Mouse (Mus musculus): ENCODE measurements around the gene 2010003K11Rik. TPM values are rescaled to one million over a fixed set of nuclear protein-coding genes. Genes with fewer than 3 reads are reported as not detected.

Gene 2010003K11Rik
- total RNA-seq, 2 experiments from 2014 or later, result not detected

DNA sequence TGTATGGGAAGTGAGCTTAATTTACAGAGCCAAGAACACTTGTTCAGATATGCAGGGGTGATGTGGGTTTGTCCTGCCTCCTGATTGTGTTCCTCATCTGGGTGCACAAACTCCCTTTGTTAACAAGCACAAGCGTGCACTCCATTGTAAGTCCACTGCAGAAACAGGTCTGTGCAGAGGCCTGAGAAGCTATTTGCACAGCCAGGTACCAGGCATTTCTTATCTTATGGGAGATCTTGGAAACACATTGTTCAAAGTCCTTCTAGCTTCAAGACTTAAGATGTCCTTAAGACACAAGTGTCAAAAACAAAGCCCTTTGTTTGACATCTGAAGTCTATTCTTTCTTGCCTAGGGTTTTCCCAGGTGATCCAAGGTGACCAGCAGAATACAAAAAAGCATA, 6.4 kb upstream of the 2010003K11Rik start:
- no peak for ATAC-seq (replicated peaks; ENCODE audit: low FRiP score, low TSS enrichment, poor library complexity, severe bottlenecking)

DNA sequence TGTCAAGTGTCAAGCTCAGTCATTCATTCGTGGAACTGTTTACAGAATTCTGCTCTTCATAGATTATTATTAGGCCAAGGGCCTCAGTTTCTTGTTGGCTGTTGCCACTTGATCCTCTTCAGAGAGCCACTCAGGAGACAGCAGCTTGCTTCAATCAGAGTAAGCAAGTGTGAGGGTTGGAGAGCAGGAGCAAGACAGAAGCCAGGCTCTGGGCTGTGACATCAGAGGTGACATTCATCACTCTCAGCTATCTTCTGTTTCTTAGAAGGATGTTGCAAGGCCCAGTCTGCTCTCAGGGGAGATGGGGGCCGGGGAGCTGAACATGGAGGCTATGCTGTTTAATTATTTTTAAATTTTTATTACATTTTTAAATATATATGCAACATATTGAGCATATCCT, 4.3 kb upstream of the 2010003K11Rik start:
- no peak for ATAC-seq (replicated peaks; ENCODE audit: low FRiP score, low TSS enrichment, poor library complexity, severe bottlenecking)

DNA sequence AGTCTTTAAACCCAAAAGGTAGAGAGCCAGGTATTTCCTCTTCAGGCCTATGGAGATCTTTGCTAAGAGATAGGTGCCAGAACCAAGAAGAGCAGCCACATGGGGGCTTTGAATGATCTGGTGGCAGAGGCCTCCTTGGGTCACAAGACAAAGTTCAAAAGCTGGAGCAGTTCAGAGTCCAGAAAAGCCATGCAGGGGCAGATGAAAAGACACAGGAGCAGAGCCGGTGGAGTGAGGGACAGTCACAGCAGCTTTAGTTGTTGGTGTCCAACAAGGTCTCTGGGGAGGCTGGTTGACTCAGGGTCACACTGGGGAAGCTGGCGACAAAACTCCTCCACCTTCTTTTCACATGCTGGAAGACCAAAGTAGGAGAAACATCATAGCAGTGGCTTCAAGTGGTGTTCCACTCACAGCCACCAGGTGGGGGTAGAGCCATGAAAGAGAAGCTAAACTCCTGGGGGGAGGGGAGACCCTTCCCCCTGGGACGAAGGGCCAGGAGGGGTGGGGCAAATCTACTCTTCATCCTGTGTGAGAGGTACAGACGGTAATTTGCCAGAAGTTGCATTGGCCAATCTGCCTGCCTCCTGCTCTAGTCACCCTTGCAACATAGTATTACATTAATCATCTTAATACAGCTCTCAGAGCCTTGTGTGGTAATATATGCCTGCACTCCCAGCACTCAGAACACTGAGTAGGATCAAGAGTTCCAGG, 965 bp downstream of the 2010003K11Rik start:
- ATAC-seq (replicated peaks; ENCODE audit: low FRiP score, low TSS enrichment, poor library complexity, severe bottlenecking), result peak; percentile 60

DNA sequence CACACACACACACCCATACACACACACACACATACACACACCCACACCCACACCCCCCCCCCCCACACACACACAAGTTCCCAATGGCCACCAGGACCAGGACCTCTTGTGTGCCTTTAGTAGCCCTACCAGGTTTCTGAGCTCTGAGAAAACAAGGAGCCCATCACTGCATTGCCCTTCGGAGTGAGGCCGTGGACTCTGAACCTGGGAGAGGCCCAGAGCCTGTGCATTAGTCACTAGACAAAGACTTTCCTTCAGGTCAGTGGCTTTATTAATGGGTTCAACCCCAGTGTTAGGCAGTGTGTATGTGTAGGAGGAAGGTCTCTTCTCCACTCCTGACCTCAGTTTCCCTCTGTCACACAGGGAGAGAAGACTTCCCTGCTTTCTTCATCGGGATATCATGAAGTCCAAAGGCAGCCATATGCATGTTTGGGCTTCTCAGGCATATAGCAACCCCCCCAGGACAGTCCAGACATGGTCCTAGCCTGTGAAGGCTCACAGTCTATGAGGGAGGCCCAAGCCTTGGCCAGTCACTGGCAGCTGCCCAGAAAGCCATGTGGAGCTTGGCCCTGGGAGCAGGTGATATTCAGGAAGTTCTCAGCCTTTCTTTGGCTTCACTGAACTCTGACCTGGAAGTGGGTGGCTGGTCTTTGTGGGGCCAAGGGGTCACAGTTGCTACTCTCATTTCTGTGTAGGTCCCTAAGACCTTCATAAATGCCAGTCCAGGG, 1.7 kb downstream of the 2010003K11Rik start:
- ATAC-seq (replicated peaks; ENCODE audit: low FRiP score, low TSS enrichment, poor library complexity, severe bottlenecking), result no peak

DNA sequence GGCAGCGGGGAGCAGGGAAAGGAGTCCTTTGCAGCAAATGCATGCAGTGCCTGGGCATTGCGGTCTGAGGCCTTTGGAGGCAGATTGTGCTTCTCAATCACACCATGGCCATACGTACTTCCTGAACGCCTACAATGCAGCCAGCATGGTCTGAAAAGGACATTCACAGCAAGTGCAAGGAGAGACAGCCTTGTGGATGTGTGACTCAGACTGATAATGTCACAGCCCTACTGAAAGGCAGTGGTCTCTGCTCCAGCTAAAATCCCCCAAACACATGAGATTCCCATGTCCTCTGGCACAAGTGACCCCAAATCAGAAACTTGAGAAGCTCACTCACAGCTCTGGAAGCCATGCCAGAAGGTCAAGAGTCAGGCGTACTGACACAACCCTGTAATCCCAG, 2.6 kb downstream of the 2010003K11Rik start:
- no peak for ATAC-seq (replicated peaks; ENCODE audit: low FRiP score, low TSS enrichment, poor library complexity, severe bottlenecking)

DNA sequence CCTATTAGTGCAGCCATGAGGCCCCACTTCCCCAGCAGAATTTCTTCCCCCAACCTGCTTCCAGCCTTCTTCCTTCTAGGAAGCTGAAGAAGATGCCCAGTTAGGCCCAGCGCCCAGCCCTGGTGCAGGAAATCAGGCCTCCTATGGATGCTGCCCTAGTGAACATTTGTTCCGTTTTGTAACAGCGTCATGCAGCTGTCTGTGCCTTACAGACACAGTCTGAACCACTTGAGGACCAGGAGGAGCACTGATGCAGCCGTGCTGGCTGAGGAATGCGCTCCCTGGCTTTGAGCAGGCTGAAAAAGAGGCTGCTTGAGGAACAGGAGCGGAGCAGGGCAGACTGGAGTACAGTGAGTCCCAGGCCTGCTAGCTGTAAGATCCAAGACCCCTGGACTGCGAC, 3.7 kb downstream of the 2010003K11Rik start:
- no peak for ATAC-seq (replicated peaks; ENCODE audit: low FRiP score, low TSS enrichment, poor library complexity, severe bottlenecking)

DNA sequence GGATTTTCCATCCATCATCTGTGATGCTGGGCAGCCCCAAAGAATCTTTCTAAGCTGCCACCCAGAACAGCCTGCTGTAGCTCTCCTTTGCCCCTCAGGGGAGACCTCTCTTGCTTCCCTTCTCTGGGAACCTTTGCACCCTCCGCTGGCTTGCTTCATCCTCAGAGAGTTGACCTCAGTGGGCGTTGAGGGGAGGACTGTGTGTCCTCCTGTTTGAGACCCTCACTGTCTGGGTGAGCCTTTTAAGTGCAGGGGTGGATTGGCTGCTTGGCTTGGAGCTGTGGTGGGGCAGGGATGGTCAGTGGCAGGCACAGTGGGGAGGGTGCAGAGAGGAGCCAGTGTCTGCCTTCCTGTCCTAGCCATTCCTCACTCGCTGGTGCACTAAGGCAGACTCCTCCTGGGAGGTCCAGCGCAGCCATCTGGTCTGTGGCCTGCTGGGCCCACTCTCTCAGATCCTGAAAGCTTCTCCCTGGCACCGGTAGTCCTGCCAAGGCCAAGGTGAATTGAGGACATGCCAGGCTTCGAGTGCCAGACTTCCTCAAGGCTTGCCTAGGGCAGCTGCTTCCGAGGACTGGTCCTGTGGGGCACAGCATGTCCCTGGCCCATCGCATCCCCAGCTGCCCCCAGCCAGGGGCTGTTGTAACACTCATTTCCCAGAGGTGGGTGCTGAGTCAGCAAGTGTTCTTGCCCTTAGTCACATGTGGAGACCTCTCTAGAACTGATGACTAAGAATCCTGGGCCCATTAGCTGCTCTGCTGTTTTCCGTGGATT, 5.7 kb downstream of the 2010003K11Rik start:
- ATAC-seq (replicated peaks; ENCODE audit: low FRiP score, low TSS enrichment, poor library complexity, severe bottlenecking), result no peak

DNA sequence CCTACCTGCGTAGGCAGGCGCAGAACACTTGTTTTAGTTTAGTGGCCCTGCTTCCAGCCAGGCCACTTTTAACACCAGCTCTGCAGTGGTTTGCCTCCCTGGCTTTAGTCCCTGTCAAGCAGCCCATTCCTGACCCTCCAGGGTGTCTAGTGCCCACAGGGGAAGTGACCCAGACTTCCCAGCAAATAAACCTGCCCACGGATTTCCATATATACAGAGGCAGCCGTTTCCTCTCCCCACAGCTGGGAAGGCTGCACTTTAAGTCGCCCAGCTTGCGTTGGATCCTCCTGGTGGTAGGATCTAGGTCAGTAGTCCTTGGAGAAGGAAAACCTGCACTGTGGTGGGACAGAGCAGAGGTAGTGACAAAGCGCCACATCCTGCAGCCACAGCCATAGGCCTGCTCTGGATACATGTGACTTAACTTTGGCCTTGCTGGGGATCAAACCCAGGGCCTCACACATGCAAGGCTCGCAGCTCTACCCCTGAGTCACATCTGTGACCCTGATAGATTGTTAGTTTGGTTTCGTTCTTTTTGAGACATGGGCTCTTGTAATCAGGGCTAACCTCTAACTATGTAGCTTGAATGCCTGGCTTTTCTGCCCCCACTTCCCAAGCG, 7.2 kb downstream of the 2010003K11Rik start:
- no peak for ATAC-seq (replicated peaks; ENCODE audit: low FRiP score, low TSS enrichment, poor library complexity, severe bottlenecking)

DNA sequence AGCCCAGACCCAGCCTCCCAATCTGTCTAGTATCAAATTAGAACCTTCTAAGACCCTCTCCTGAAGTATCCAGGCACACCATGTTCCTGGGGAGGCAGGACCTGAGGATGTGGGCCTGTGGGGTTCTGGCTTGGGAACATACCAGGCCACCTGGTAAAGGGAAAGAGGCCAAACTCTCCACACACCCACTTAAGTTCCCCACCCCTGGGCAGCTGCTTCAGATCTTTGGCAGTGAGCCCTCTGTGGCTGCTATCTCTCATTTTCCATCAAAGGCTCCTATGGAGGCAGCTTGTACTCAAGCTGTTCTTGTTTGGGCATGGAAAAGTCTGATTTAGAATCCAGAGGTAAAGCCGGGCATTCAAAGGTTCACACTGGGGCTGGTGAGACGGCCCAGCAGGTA, 10.5 kb downstream of the 2010003K11Rik start:
- 0 out of 2 replicates have a peak, but pooled peaks have one; percentile 26 for ATAC-seq (replicated peaks; ENCODE audit: low FRiP score, low TSS enrichment, poor library complexity, severe bottlenecking)

DNA sequence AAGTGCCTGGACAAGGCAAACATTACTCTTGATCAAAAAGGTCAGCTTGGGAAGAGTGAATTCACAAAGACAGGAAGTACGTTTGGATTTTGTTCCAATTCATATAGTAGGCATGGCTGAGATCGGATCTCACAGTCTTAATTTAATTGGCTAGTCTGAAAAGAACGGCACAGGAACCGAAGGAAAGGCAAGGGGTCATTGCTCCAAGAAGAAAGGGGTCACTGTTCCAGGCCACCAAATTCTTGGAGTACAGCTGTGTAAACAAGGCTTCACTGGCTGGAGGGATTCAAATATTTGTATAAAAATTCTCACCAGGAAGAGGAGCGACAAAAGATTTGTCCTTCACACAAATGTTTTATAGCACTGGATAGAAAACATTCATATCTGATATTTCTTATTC, 13.4 kb downstream of the 2010003K11Rik start:
- no peak for ATAC-seq (replicated peaks; ENCODE audit: low FRiP score, low TSS enrichment, poor library complexity, severe bottlenecking)

DNA sequence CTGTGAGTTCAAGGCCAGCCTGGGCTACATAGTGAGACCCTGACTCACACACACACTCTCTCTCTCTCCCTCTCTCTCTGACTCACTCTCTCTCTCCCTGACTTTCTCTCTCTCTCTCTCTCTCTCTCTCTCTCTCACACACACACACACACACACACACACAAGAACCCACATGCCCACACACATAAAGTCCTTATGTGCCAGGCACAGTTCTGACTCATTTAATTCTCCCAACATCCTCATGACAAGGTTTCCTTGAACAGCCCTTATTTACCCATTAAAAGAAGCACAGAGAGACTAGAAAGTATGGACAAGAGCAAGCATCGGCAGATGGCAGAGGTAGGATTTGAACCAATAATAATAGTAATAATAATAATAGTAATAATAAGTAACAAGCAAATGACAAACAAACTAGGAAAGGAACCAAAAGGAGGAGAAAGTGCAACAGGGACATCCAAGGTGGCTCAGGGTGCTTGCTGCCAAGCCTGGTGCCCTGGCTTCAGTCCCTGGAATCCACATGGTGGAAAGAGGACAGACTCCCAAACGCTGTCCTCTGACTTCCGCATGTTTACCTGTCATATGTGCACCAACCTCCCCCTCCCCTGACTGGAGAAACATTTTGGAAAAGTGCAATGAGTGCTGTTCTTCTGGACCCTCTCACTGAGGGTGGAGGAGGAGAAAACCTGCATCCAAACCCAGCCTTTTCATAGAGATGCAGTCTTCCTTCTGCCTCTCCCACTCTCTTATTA, 16.1 kb downstream of the 2010003K11Rik start:
- no peak for ATAC-seq (replicated peaks; ENCODE audit: low FRiP score, low TSS enrichment, poor library complexity, severe bottlenecking)

DNA sequence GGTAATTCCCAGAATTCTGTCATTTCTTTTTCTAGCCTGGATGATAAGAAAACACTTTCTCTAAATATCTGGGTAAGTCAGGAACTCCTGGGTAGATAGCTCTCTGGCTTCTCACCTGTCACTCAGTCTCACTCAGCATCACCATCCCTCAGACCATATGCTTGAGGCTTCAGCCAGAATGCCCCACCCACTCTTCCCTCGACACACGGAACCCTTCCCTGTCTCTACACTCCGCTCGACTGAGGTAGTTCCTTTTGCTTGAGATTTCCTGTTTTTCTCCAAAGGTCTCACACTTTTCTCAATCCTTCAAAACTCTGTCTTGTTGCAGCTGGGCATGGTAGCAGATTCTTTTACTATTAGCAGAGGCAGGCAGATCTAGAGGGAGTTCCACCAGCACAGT, 17.1 kb downstream of the 2010003K11Rik start:
- ATAC-seq (replicated peaks; ENCODE audit: low FRiP score, low TSS enrichment, poor library complexity, severe bottlenecking), result no peak

DNA sequence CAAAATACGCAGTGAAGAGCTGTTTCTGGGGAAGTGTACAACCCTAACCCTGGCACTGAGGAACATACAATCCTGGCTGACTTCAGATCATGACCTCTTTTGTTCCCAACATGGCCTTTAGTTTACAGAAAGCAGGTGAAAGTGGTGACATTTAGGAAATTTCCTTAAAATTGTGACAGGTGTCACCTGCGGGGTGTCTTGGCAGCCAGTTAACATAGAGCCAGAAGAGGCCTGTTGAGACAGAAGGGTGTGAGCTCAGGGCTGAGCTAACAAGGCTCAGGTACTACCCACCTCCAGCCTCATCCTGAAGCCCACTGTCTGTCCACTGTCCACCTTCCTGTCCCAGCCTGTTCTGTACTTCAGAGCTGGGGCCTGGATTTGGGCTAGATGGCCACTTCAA, 18.3 kb downstream of the 2010003K11Rik start:
- no peak for ATAC-seq (replicated peaks; ENCODE audit: low FRiP score, low TSS enrichment, poor library complexity, severe bottlenecking)

DNA sequence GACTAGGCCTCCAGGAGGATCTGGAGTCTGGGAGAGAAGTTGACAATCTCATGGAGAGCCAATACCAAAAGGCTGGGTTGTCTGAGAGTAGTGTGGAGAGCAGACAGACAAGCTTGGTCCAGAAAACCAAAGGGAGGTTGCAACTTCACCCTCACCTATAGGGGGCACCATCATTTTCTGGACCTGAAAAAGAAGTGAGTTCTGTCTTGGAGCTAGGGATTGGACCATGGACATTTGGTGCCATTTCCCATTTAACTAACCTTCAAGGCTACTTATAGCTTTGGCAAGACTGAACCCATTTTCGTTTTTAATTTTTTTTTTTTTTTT, 20.2 kb downstream of the 2010003K11Rik start:
- 0 out of 2 replicates have a peak, but pooled peaks have one; percentile 40 for ATAC-seq (replicated peaks; ENCODE audit: low FRiP score, low TSS enrichment, poor library complexity, severe bottlenecking)

DNA sequence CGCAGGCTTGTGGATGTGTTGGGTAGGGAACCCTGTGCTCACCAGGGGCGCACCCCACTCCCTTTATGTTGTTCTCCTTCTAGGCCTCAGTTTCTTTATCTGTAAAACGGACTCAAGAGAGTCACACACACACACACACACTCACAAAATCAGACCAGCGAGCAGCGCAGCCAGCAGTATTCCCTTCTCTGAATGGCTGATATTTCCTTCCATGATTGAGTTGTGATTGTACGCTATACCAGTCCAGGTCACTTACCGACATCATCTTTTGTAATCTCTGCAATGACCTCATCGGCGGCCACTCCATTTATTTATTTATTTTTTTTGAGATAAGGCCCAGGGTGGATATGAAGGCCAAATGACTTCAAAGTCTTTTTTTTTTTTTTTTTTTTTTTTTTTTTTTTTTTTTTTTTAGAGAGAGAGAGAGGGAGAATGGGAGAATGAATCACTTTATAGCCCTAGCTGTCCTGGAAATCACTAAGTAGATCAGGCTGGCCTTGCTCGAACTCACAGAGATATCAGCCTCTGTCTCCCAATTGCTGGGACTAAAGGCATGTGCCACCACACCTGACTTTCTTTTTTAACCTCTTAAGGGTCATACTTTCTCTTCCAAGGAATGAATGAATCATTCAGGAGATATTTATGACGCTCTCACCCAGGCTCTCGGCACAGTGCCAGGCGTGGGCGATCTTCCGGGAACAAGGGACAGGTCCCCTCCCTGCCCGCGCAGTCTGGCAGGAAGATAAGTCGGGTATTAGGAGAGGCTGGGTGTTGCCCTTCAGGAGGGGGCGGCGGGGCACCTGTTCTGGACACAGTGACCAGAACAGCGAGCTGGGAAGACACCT, 20.8 kb downstream of the 2010003K11Rik start, which contains the start of gene Syt12:
TSS of gene Syt12 (minus strand) at position 103 of the 845 bp plus-strand sequence.
- ATAC-seq (replicated peaks; ENCODE audit: low FRiP score, low TSS enrichment, poor library complexity, severe bottlenecking), result 0 out of 2 replicates have a peak, but pooled peaks have one; percentile 39

DNA sequence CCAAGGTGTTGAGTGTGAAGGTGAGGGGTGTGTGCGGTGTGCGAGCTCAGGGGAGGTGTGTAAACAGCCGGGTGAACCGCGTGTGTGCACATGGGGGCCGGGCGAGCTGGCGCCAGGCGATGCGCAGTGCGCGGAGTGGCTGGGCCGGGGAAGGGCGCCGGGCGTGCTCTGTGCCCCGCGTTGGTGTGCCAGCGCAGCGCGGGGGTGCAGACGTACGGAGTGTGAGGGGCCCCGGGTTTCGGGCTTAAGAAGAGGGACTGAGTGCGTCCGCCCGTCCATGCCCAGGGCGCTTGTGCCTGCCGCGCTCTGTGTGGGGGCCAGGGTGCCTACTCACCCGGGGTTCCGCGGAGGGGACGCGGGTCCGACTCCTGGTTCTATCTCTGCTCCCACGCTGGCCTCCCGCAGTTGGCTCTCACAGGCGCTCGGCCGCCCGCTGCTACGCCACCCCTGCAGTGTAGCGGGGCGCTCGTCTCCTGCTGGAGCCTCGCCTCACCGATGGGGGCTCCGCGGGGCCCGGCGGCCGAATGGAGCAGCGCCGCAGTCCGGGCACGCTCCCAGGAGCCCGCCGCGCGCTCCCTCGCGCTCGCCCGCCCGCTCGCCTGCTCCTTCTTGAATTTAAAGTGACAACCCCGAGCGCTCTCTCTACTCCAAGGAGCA, 21.7 kb downstream of the 2010003K11Rik start:
- ATAC-seq (replicated peaks; ENCODE audit: low FRiP score, low TSS enrichment, poor library complexity, severe bottlenecking), result no peak

DNA sequence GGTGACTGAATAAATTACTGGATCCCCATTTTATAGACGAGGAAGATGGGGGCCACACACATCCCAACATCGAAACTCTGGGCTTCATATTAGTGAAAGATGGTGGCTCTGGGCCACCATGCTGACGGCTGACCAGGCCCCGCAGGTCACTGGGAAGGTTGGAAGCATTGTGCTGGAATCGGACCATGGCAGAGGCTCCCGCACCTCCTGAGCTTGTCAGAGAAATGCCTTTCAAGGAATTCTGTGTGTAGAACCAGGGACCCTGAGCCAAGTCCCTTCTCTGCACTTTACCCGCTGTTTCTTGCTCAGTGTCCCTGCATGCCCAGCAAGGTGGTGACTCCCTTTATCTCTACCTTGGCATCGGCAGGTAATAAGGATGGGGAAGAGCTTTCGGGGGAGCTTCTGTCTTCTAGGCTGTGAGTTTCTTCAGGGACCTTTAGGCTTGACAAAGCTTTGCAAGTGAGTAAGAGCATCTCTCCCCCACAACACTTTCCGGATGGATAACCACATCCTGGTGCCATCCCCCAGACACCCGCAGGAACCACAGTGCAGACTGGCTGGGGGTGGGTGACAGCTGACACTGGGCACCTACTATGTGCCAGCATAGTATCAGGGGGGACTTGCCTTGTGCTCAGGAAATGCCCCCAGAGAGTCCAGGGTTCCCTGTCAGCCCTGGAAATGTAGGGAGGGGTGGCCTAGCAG, 23.0 kb downstream of the 2010003K11Rik start:
- no peak for ATAC-seq (replicated peaks; ENCODE audit: low FRiP score, low TSS enrichment, poor library complexity, severe bottlenecking)

All from megakaryocyte-erythroid progenitor cell, adult 5-6 weeks (primary cell).